Mouse (Mus musculus): ENCODE results near the gene Entpd8.

Entpd8 gene

DNA sequence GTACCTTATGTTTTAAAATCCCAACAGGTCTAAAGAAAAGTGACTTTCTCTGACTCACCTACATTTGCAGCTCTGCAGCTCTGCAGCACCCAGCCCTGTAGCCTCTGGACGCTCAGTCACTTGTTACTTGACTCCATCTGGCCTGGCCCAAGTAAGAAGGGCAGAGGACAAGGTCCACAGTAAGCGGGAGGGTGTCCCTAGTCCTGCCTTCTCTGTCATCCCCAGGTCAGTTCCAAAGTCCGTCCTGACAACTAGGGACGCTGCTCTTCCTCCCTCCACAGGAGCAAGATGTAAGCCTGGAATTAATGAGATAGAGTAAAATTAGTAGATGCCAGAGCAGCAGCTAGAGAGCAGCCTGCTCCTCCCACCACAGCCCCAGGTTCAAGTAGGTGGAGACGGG, at the start of gene Entpd8:
TSS of gene Entpd8 (plus strand) at position 229 of the 400 bp plus-strand sequence.
- DNase-seq (ENCODE audit: low read depth, low spot score), result no peak

DNA sequence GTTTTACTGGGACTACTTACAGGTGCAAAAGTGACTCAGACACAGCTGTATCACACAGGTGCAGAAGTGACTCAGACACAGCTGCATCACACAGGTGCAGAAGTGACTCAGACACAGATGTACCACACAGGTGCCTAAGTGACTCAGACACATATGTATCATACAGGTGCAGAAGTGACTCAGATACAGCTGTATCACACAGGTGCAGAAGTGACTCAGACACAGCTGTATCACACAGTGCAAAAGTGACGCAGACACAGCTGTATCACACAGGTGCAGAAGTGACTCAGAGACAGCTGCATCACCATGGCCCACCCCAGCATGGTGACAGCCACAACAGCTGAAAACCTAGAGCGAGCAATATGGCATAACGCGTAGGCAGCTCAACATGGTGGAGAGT, 45.1 kb upstream of the Entpd8 start:
- no peak for DNase-seq (ENCODE audit: low read depth, low spot score)

DNA sequence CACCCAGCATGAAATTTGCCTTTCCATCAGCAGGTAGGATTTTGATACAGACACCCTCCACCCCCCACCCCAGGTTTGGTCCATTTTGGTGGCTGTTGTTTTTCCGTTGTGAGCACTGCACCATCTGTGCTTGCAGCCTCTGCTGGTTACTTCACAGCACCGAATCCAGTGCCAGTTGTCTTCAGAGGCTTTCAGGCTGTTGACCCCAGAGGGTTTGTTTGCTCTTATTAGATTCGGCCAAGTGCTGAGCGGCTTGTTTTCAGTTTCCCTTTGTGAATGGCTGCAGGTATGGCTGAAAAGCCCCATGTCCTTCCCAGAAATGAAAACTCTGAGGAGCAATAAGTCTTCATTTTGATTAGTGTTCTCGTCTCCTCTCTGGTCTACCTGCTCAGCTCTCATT, 40.0 kb upstream of the Entpd8 start:
- DNase-seq (ENCODE audit: low read depth, low spot score), result no peak

DNA sequence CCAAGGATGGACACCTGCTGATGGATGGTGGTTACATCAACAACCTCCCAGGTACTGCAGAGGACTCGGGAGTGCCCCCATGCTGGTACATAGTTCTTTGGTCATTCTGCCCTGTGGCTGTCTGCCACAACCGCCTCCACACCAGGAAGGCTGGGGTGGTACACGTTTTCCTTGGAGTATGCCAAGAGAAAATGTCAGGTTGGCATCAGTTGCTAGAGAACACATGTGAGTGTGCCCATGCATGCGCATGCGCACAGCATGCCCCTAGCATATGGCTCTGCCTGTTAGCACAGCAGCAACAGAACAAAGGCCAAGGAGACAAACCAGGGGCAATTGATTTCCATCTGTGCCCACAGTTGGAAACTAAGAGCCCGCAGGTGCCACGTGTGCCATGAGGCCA, 29.2 kb upstream of the Entpd8 start:
- no peak for DNase-seq (ENCODE audit: low read depth, low spot score)

DNA sequence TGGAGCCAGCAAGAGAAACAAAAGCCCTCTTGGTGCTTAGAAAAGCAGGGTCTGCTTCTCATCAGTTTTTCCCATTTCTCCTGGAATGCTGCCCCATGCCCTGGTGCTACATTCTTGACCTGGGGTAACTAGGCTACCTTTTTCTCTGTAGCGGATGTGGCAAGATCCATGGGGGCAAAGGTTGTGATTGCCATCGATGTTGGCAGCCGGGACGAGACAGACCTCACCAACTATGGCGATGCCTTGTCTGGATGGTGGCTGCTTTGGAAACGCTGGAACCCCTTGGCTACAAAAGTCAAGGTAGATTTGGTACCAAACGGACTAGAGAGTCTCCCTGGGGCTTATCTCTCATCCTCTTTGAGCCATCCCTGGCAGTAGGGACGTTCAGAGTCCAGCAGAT, 28.7 kb upstream of the Entpd8 start:
- DNase-seq (ENCODE audit: low read depth, low spot score), result no peak

DNA sequence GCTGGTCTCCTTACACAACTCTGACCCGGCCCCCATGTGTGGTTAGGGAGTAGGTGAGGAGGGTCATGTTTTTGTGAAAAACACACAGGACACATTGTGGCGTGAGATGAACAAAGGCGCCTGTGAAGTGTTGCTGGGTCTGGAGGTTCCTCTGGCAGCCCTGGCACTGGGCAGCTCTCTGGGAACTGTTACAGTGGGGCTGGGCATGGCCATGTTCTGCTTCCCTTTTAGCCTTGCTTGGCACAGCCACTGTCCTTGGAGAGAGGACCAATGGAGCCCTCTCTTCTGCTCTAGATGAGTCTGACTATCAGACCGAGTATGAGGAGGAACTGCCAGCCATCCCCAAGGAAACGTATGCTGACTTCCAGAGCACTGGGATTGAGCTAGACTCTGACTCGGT, 27.0 kb upstream of the Entpd8 start:
- DNase-seq (ENCODE audit: low read depth, low spot score), result no peak

DNA sequence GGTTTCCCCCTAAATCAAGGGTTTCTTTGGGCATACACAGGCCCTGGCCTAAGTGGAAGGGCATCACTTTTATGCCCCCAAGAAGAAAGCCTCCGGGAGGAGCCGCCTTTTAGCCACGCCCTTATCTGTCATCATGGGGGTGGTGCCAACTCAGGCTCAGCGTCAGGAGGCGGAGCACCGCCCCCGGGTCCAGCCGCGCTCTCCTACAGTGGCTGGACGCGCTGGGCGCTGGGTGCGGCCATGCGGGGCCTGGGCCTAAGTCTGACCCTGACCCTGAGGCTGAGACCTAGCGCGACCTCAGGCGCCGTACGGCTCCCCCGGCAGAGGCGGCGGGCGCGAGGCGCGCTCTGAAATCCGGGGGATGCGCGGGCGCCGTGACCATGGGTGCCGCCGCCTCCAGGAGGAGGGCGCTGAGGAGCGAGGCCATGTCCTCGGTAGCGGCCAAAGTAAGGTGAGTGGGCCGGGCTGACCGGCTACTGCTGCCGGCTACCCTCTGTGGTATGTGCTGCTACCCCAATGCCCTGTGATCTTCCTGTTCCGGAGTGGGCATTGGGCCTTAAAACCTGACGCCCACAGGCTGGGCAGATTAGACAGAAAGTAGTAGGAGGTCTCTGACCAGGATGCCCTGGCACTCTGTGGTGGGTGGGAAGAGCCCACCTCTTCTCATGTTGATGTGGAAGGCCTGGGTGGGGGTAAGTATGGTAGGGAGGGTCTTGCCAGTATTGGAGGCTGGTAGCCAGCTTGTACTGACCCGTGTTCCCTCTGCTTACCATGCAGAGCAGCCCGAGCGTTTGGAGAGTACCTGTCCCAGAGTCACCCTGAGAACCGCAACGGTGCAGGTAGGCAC, 25.7 kb upstream of the Entpd8 start, which contains the start of gene Nsmf:
TSS of gene Nsmf (plus strand) at position 135 of the 847 bp plus-strand sequence.
- peak; percentile 71 for DNase-seq (ENCODE audit: low read depth, low spot score)

DNA sequence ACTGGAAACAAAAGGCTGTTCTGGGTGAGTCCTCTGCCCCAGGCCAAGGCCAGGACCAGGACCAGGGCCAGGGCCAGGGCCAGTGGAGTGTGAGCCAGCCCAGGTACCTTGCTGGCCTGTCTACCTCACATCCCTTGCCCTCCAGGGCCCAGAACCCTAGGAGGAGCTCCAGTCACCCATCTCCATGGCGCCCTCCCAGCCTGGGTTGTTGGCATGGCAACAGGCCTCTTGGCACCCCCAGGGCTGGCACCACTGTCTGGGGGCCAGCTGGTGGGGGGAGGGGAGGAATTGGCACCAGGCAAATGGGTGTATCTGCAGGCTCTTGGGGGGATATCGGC, 25.1 kb upstream of the Entpd8 start:
- no peak for DNase-seq (ENCODE audit: low read depth, low spot score)

DNA sequence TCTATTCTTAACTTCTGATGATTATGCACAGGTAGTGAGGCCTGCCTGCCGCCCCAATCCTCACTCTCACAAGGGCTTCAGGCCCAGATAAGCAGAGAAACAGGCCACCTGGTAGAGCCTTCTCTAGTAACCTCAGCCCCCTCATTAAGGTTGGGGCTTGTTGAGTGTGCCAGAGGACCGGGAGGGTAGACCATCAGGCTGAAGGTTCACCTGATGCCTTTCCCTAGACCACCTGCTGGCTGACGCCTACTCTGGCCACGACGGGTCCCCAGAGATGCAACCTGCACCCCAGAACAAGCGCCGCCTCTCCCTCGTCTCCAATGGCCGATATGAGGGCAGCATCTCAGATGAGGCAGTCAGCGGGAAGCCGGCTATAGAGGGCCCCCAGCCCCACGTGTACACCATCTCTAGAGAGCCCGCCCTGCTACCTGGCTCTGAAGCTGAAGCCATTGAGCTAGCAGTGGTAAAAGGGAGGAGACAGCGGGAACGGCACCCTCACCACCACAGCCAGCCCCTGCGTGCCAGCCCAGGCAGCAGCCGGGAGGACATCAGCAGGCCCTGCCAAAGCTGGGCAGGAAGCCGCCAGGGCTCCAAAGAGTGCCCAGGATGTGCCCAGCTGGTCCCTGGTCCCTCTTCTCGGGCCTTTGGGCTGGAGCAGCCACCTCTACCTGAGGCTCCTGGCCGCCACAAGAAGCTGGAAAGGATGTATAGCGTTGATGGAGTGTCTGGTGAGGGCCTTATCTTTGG, 24.5 kb upstream of the Entpd8 start:
- no peak for DNase-seq (ENCODE audit: low read depth, low spot score)

DNA sequence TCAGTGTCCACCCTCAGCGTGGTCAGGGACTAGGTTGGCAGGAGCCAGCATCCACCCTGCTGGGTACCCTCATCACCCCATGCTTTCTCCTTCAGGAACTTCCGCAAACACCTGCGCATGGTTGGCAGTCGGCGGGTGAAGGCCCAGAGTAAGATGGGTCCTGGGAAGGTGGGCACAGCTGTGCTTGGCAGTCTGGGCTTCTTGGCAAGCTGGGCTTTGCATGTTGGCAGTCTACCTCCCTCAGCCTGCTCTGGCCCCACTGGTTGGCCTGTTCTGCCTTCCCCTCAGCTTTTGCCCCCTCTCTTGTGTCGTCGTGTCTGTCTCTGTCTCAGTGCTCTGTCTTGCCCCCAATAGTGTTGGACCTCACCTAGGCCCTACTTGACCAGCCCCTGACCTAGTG, 21.2 kb upstream of the Entpd8 start:
- no peak for DNase-seq (ENCODE audit: low read depth, low spot score)

DNA sequence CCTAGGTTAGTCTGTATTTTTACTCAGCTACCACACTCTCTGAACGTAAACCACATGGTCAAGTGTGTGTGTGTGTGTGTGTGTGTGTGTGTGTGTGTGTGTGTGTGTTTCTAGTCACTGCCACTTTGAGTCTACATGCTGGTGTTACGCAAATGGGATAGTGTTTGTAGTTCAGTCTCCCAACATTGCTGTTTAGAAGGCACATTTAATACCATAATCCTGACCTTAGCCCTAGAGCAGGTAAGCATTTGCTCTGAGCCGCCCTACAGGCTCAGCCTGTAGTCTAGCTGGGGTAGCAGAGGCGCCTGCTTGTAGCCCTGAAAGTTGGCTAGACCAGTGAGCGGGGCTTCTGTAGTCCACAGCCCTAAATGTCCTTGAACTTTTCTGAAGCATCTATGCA, 16.6 kb upstream of the Entpd8 start:
- DNase-seq (ENCODE audit: low read depth, low spot score), result no peak

DNA sequence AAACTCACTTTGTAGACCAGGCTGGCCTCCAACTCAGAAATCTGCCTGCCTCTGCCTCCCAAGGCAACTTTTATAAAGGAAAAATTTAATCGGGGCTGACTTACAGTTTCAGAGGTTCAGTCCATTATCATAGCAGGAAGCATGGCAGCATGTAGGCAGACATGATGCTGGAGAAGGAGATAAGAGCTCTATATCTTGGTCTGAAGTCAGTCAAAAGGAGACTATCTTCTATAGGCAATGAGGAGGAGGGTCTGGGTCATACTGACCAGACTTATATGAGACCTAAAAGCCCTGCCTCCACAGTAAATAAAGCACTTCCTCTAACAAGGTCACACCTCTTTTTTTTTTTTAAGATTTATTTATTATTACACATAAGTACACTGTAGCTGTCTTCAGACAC, 15.8 kb upstream of the Entpd8 start:
- no peak for DNase-seq (ENCODE audit: low read depth, low spot score)

DNA sequence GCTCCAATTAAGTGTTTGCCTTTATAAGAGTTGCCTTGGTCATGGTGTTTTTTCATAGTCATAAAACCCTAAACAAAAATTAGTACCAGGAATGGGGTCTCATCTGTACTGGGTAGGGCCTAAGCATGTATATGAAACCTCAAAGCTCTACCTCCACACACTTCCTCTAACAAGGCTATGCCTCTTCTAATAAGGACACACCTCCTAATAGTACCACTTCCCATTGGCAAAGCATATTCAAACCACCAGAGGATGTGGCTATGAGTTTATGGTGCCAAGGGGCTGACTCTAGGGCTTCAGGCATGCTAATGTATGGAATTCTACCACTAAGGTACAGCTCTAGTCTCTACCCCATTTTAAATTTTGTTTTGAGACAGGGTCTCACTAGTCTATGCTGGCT, 14.6 kb upstream of the Entpd8 start:
- DNase-seq (ENCODE audit: low read depth, low spot score), result no peak

DNA sequence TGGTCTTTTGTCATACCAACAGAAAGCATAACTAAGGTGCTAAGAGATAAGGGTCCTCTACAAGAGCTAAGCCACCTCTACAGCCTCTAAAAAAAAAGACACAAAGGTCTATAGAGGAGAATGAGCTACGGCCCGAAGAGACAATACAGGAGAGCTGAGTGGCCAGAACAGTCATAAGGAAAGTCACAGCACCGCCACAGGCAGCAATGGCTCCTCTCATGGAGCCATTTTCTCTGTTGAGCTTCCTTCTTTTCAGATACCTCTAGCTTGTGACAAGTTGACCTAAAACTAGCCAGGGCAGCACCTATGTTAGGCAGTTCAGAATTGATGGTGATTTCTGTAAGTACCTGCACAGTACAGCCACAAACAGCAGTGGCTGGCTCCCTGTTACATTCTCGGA, 13.6 kb upstream of the Entpd8 start:
- DNase-seq (ENCODE audit: low read depth, low spot score), result no peak

DNA sequence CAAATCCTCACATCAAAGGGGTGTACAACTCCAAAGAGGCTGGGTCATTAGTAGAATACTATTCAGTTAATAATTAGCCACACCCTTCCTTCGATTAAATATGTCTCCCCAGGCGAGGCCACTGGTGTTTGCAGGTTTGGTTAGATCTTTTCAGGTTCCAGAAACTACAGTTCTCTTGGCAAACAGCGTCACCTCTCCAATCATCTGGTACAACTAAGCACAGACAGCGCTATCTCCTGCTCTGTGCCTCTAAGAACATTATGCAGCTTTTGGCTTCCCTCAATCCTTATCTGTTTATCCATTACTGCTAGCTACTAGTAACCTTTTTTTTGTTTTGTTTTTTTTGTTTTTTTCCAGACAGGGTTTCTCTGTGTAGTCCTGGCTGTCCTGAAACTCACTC, 10.6 kb upstream of the Entpd8 start:
- DNase-seq (ENCODE audit: low read depth, low spot score), result no peak

DNA sequence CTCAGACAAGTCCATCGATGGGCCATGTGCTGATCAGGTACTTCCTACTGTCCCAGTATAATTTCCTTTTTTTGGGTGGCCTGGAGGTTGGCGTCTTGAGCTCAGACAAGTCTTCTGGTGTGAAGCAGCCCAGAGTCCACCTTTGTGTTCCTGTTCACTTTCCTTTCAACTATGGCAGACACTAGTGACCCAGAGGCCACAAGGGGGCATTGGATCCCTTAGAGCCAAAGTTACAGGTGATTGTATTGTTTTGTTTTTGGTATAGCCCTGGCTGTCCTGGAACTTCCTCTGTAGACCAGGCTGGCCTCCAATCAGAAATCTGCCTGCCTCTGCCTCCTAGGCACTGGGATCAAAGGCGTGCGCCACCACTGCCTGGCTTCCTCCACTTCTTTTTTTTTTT, 7.7 kb upstream of the Entpd8 start:
- DNase-seq (ENCODE audit: low read depth, low spot score), result no peak

DNA sequence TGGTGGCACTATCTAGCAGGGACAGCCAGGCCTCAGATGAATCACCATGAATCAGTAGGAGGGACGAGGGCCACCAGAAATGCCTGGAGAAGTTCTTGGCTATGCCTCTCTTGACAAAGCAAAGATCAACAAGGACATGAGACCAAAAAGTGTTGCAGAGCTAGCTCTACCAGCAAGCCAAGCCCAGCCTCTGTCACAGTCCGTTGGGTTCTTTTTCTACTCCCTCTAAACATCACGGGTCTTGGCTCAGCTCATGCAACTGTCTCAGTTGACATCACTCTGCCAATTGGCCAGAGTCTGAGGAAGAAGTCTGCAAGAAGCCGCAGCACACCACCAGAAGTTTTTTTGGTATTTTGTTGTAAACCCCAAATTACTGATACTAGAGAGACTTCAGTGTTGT, 4.6 kb upstream of the Entpd8 start:
- no peak for DNase-seq (ENCODE audit: low read depth, low spot score)

DNA sequence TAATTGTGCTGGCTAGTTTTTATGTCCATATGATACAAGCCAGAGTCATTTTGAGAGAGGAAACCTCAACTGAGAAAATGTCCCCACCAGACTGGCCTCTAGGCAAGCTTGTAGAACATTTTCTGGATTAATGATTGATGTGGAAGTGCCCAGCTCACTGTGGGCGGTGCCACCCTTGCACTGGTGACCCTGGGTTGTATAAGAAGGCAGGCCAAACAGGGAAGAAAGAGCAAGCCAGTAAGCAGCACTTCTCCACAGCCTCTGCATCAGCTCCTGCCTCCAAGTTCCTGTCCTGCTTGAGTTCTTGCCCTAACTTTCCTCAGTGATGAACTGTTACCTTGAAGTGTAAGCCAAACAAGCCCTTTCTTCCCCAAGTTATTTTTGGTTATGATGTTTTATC, 1.1 kb upstream of the Entpd8 start:
- no peak for DNase-seq (ENCODE audit: low read depth, low spot score)

DNA sequence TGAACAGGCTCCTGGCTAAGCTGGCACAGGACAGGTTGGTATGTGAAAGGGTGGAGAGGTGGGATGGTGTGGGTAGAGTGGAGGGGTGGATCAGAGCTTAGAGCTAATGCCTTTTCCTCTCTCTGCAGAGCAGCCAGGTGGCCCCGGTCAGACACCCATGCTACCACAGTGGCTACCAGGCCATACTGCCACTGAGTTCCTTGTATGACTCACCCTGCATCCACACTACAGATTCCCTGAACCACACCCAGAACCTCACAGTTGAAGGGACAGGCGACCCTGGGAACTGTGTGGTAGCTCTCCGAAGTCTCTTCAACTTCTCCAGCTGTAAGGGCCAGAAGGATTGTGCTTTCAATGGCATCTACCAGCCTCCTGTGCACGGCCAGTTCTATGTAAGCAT, 3.6 kb downstream of the Entpd8 start:
- DNase-seq (ENCODE audit: low read depth, low spot score), result no peak

DNA sequence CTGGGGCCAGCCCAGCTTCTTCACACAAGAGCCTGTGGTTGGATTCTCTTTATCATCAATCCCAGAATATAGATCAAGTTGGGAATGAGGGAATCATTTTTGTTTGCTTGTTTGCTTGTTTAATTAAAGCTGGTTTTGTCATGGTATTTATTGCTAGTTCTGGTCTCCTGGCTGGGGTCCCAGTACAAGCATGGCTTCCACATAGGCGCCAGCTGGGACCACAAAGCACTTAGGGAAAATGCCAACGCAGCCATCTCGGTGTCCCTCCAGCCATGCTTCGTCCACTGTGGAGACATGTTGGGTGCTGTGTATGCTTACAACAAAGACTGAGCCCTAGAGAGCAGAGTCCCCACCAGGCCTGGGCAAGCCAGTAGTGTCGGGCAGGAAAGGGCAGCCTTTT, 5.5 kb downstream of the Entpd8 start:
- DNase-seq (ENCODE audit: low read depth, low spot score), result no peak

DNA sequence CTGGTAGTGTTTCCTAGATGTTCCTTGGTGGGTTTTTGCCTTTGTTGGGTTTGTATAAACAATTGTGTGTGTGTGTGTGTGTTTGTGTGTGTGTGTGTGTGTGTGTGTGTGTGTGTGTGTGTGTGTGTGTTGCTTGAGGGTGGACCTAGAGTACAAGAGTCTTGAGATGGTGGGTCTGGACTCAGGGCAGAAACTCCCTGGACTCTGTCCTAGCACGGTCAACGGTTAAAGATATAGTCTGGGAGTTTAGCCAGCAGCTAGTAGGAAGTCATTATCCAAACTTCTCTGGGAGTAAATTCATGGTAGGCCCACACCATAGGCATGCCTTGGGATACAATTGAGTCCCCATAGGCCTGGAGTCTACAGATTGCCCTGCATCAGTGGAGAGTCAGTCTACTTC, 7.7 kb downstream of the Entpd8 start:
- no peak for DNase-seq (ENCODE audit: low read depth, low spot score)

DNA sequence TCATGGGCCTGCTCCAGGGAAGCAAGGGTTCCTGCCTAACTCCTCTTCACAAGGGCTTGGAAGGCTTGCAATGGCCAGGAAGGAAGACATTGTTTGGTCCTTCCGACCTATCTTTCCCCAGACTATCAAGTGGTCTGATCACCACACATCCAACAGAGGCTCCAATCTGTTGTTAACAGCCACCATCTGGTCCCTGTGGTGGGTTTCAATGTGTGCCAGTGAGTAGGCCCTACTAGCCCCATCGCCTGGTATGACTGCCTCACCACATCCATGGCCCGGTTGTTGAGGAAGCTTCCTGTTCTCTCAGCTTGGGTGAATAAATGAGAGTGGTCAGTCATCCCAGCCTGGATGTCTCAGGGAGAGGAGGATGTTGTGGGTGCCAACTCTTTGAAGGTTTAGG, 8.5 kb downstream of the Entpd8 start:
- no peak for DNase-seq (ENCODE audit: low read depth, low spot score)

DNA sequence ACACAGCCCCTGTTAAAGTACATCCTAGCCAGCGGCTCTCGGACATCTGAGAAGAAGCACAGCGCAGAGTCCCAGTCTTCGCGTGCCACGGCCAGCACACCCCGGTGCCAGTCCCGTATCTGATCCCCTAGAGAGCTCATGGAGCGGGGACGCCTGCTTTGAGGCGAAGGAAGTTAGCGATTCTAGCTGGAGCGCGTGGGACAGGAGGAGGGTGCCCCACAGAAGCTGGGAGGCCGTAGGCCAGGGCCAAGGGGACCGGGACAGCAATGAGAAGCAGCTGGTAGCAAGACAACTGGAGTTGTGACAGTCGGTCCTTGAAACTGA, 14.6 kb downstream of the Entpd8 start:
- DNase-seq (ENCODE audit: low read depth, low spot score), result no peak

Measured in retina, postnatal 7 days (tissue).